Mouse (Mus musculus) midbrain, embryonic 15.5 days (tissue): ENCODE measurements around the gene Afmid. TPM values are rescaled to one million over a fixed set of nuclear protein-coding genes. Genes with fewer than 3 reads are reported as not detected.
"Not testable (repeated sequence)": the region's sequence is repeated elsewhere in the genome, so short reads cannot be mapped to it uniquely, and the experiment has no call there.

Experiments used
- ATAC-seq: fragments of 200-750 bp; cut with Nextera tagmentation; replicated peaks from 2 replicates; pipeline ENCODE4 v1.8.0; 2017; ENCODE audit warnings: moderate TSS enrichment
- H3K27ac ChIP-seq: fragments of 300-500 bp; sonication (generic); 2 replicates; pipeline ENCODE4 v1.5.1; 2015; ENCODE audit warnings: mild to moderate bottlenecking, inconsistent platforms
- H3K27me3 ChIP-seq: fragments of 300-500 bp; sonication (generic); replicated peaks from 2 replicates; pipeline ENCODE4 v1.6.1; 2015; ENCODE audit warnings: inconsistent platforms
- H3K36me3 ChIP-seq: fragments of 300-500 bp; sonication (generic); replicated peaks from 2 replicates; pipeline ENCODE4 v1.6.1; 2015; ENCODE audit warnings: inconsistent platforms
- H3K4me1 ChIP-seq: fragments of 300-500 bp; sonication (generic); 2 replicates; pipeline ENCODE4 v1.6.1; 2015; ENCODE audit warnings: inconsistent platforms
- H3K4me2 ChIP-seq: fragments of 300-500 bp; sonication (generic); 2 replicates; pipeline ENCODE4 v1.6.1; 2015; ENCODE audit warnings: inconsistent platforms, mild to moderate bottlenecking, moderate library complexity
- H3K4me3 ChIP-seq: fragments of 300-500 bp; sonication (generic); 2 replicates; pipeline ENCODE4 v1.5.1; 2015; ENCODE audit warnings: mild to moderate bottlenecking, inconsistent platforms
- H3K9ac ChIP-seq: fragments of 300-500 bp; sonication (generic); 2 replicates; pipeline ENCODE4 v1.6.1; 2015; ENCODE audit warnings: mild to moderate bottlenecking, inconsistent platforms
- H3K9me3 ChIP-seq: fragments of 300-500 bp; sonication (generic); 2 replicates; pipeline ENCODE4 v1.6.1; 2016; ENCODE audit warnings: inconsistent platforms
- WGBS: fragments of 180-500 bp; shearing (Covaris S2); methylation state at CpG from one replicate; pipeline ENCODE4 v1.1.7; 2015; ENCODE audit warnings: mixed read lengths; 5-methylcytosine and 5-hydroxymethylcytosine counted together
- polyA plus RNA-seq: library from polyadenylated mRNA; unstranded; fragments of >200 nt; fragmentation: Nextera tagmentation; extraction: Ambion mirVana; gene quantifications from 2 replicates; pipeline ENCODE4 v1.2.1, GENCODE M21; 2015

The Afmid gene
- polyA plus RNA-seq, 1 experiment from 2014 or later, result 4.9 TPM

DNA sequence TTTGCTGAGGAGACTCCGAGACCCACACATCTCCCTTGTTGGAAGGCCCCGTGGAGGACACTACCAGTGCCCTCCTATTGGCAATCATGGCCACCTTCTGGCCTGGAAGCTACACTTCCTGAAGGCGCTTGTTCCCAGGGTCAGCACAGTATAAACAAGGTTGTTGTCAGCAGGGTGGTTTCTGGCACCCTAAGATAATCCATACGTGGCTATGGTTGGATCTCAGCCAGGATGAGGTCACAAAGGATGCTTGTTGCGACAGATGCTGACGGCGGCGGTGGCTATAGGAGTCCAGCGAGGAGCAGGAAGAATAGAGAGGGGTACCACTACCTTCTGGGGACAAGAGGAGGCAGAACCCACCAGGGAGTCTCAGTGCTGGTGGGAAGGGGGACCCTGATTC lies 4.7 kb downstream of the Afmid start:
- no peak for ATAC-seq
- WGBS, result 71% methylated on average over 9 of the region's 9 CpGs
- no peak overlapping the region for H3K4me3 ChIP-seq
- no peaks in the 10 kb centered on the region for H3K9me3 ChIP-seq
- no peaks in the 10 kb centered on the region for H3K27me3 ChIP-seq
- no peak overlapping the region for H3K9ac ChIP-seq
- H3K36me3 ChIP-seq, result no peaks in the 10 kb centered on the region
- no peak overlapping the region for H3K4me2 ChIP-seq
- peaks cover 24% of the 10 kb centered on the region for H3K4me1 ChIP-seq
- H3K27ac ChIP-seq, result no peak overlapping the region

GRCm38 (mm10) chr11:117832086-117832969 lies 6.6 kb downstream of the Afmid start:
- Histone ChIP-seq H3K4me2 (peak overlapping the region; percentile 56), H3K27ac (peak overlapping the region; percentile 65), H3K4me3 (peak overlapping the region; percentile 42), H3K9me3 (no peaks in the 10 kb centered on the region), H3K36me3 (no peaks in the 10 kb centered on the region), H3K9ac (no peak overlapping the region; the same call in 1 of the 2 replicates), H3K4me1 (peaks cover 14% of the 10 kb centered on the region), H3K27me3 (no peaks in the 10 kb centered on the region)
- ATAC-seq, result peak; percentile 80
- WGBS, result 19% methylated on average over 28 of the region's 28 CpGs

DNA sequence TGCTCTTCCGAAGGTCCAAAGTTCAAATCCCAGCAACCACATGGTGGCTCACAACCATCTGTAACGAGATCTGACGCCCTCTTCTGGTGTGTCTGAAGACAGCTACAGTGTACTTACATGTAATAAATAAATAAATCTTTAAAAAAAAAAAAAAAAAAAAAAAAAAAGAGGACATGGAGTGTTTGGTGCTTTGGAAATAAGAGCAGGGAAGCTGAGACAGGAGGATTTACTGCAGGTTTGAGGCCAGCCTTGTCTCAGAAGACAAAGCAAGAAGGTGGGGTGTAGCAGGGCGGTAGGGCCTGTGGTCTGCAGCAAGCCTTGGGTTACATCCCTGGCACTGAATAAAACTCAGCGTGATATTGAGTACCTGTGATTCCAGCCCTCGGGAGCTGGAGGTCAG lies 7.8 kb downstream of the Afmid start:
- not testable (repeated sequence) for ATAC-seq, H3K27ac ChIP-seq, H3K9me3 ChIP-seq, H3K4me1 ChIP-seq, H3K36me3 ChIP-seq, H3K4me2 ChIP-seq, H3K4me3 ChIP-seq, H3K27me3 ChIP-seq, H3K9ac ChIP-seq
- 81% methylated on average over 6 of the region's 6 CpGs for WGBS

GRCm38 (mm10) chr11:117834086-117834485 lies 8.4 kb downstream of the Afmid start:
- Histone ChIP-seq H3K36me3 (no peaks in the 10 kb centered on the region), H3K9me3 (no peaks in the 10 kb centered on the region), H3K9ac (no peak overlapping the region), H3K4me2 (no peak overlapping the region), H3K4me1 (peaks cover 8% of the 10 kb centered on the region), H3K27me3 (no peaks in the 10 kb centered on the region), H3K4me3 (no peak overlapping the region), H3K27ac (no peak overlapping the region)
- WGBS, result 94% methylated on average over 8 of the region's 8 CpGs
- ATAC-seq, result no peak

GRCm38 (mm10) chr11:117836306-117836705 lies 10.6 kb downstream of the Afmid start:
- H3K4me3 ChIP-seq, result no peak overlapping the region
- no peaks in the 10 kb centered on the region for H3K27me3 ChIP-seq
- WGBS, result 29% methylated on average over 13 of the region's 13 CpGs
- H3K4me1 ChIP-seq, result peaks cover 8% of the 10 kb centered on the region
- H3K36me3 ChIP-seq, result no peaks in the 10 kb centered on the region
- peak overlapping the region; percentile 34 for H3K4me2 ChIP-seq
- H3K27ac ChIP-seq, result no peak overlapping the region
- H3K9ac ChIP-seq, result no peak overlapping the region
- H3K9me3 ChIP-seq, result no peaks in the 10 kb centered on the region
- no peak for ATAC-seq

DNA sequence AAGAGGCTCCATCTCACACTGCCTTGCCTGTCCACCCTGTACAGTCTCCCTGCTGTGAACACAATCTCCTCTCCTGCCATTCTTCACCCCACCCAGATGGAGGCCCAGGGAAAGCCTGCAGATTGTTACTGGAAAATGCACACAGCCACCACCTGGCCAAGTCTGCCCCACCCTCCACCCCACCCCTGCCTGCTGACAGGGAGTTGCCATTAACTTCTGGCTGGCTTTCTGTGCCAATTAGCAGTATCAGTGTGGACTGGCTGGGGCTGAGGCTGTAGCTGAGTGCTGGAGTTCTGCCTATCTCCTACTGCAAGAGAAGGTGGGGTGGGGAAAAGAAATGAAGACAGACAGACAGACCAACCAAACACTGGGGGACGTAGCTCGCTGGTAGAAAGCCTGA lies 12.8 kb downstream of the Afmid start:
- no peaks in the 10 kb centered on the region for H3K36me3 ChIP-seq
- H3K4me1 ChIP-seq, result peaks cover 3% of the 10 kb centered on the region; the same call in 1 of the 2 replicates
- 77% methylated on average over 2 of the region's 2 CpGs for WGBS
- no peak overlapping the region for H3K9ac ChIP-seq
- H3K4me3 ChIP-seq, result no peak overlapping the region
- no peaks in the 10 kb centered on the region for H3K27me3 ChIP-seq
- no peak overlapping the region for H3K27ac ChIP-seq
- H3K9me3 ChIP-seq, result no peaks in the 10 kb centered on the region
- H3K4me2 ChIP-seq, result no peak overlapping the region
- no peak for ATAC-seq

DNA sequence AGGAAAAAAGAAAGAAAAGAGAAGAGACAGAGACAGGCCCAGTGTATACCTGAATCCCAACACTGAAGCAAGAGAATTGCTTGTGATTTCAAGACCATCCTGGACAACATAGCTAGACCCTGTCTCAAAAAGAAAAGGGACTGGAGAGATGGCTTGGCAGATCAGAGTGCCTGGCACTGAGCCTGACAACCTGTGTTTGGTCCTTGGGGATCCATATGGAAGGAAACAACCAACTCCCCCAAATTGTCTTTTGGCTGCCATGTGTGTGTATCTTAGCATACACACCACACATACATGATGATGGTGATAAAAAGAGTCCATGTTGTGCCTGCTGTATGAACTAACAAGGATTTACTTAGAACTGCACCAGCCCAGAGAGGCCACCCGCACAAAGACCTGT lies 13.3 kb downstream of the Afmid start:
- no peak for ATAC-seq
- H3K36me3 ChIP-seq, result no peaks in the 10 kb centered on the region
- 88% methylated on average over 1 of the region's 1 CpGs for WGBS

GRCm38 (mm10) chr11:117840910-117841309 lies 15.2 kb downstream of the Afmid start:
- no peak overlapping the region for H3K4me3 ChIP-seq
- H3K9me3 ChIP-seq, result no peaks in the 10 kb centered on the region
- peaks cover 3% of the 10 kb centered on the region; the same call in 1 of the 2 replicates for H3K4me1 ChIP-seq
- 61% methylated on average over 1 of the region's 1 CpGs for WGBS
- no peaks in the 10 kb centered on the region for H3K36me3 ChIP-seq
- no peak overlapping the region for H3K4me2 ChIP-seq
- H3K9ac ChIP-seq, result no peak overlapping the region
- no peaks in the 10 kb centered on the region for H3K27me3 ChIP-seq
- no peak for ATAC-seq
- no peak overlapping the region for H3K27ac ChIP-seq

More for the DNA sequence above, 13.3 kb downstream of the Afmid start:
- no peak overlapping the region for H3K4me2 ChIP-seq
- no peak overlapping the region for H3K4me3 ChIP-seq
- H3K27ac ChIP-seq, result no peak overlapping the region
- no peaks in the 10 kb centered on the region for H3K27me3 ChIP-seq
- no peaks in the 10 kb centered on the region for H3K9me3 ChIP-seq
- peaks cover 3% of the 10 kb centered on the region; the same call in 1 of the 2 replicates for H3K4me1 ChIP-seq
- H3K9ac ChIP-seq, result no peak overlapping the region

DNA sequence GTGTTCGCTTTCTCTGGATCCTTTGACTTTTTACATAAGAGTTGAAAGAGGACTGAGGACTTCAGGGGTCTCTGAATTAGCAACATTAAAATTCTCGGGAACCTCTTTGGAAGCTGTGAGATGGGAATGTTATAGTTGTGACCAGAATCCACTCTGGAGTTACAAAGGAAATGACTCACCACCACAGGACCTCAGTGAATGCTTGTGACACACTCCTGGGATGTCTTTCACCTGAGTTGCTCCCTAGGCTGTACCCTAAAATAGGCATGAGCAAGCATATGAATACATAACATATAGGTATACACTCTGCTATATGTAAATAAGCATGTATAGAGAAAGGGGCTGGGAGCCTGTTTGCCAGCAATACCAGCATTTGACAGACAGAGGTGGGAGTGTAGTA lies 17.7 kb downstream of the Afmid start:
- H3K9me3 ChIP-seq, result no peaks in the 10 kb centered on the region
- H3K27ac ChIP-seq, result no peak overlapping the region
- WGBS, result 87% methylated on average over 2 of the region's 2 CpGs
- no peak overlapping the region for H3K4me3 ChIP-seq
- no peaks in the 10 kb centered on the region for H3K27me3 ChIP-seq
- no peak overlapping the region for H3K9ac ChIP-seq
- H3K36me3 ChIP-seq, result no peaks in the 10 kb centered on the region
- H3K4me2 ChIP-seq, result no peak overlapping the region
- no peak for ATAC-seq
- H3K4me1 ChIP-seq, result peaks cover 10% of the 10 kb centered on the region

DNA sequence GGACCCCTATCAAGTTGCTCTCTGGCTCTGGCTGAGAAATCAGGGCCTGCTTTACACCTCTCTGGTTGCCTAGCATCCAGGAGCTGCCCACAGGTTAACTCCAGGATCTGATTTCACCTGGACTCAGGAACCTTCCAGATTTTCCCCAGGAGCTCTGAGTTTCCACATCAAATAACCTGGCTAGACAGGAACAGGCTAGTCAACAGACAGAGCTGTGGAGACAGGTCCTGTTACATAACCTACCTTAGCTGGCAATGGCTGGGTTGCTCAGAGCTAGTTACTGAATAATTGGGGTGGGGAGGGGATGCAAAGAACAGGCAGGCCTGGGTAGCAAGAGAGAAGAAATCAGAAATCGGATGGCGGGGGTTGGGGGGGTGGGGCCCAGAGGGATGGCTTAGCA lies 19.3 kb downstream of the Afmid start:
- H3K4me1 ChIP-seq, result peaks cover 19% of the 10 kb centered on the region
- H3K27ac ChIP-seq, result no peak overlapping the region
- no peak for ATAC-seq
- no peaks in the 10 kb centered on the region for H3K27me3 ChIP-seq
- no peak overlapping the region for H3K4me3 ChIP-seq
- H3K36me3 ChIP-seq, result no peaks in the 10 kb centered on the region
- no peak overlapping the region for H3K4me2 ChIP-seq
- H3K9me3 ChIP-seq, result no peaks in the 10 kb centered on the region
- WGBS, result 82% methylated on average over 2 of the region's 2 CpGs
- no peak overlapping the region for H3K9ac ChIP-seq

- Histone ChIP-seq H3K4me1 (peaks cover 23% of the 10 kb centered on the region), H3K36me3 (no peaks in the 10 kb centered on the region), H3K9ac (no peak overlapping the region), H3K27ac (no peak overlapping the region), H3K4me3 (no peak overlapping the region), H3K4me2 (no peak overlapping the region), H3K27me3 (no peaks in the 10 kb centered on the region), H3K9me3 (no peaks in the 10 kb centered on the region)
- WGBS, result 76% methylated on average over 2 of the region's 2 CpGs
- ATAC-seq, result no peak
These were observed 19.9 kb downstream of the Afmid start for GRCm38 (mm10) chr11:117845651-117846050.

DNA sequence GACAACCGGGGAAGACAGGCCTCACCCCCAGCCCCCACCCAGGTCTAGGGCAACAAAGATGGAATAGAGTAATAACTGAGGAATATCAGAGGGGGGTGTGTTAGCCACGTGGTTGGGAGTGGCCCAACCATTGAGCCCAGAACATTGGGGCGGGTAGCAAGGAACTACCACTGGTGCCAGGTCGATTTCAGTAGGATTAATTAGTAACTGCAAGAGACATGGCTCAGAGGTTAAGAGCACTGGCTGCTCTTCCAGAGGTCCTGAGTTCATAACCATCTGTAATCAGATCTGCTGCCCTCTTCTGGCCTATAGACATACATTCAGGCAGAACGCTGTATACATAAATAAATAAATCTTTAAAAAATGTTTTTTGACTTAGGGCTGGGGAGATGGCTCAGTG lies 20.9 kb downstream of the Afmid start:
- no peak for ATAC-seq
- no peak overlapping the region for H3K4me3 ChIP-seq
- no peaks in the 10 kb centered on the region for H3K9me3 ChIP-seq
- WGBS, result 55% methylated on average over 5 of the region's 5 CpGs
- no peak overlapping the region for H3K9ac ChIP-seq
- H3K4me2 ChIP-seq, result no peak overlapping the region
- H3K27me3 ChIP-seq, result no peaks in the 10 kb centered on the region
- peaks cover 23% of the 10 kb centered on the region for H3K4me1 ChIP-seq
- no peak overlapping the region for H3K27ac ChIP-seq
- no peaks in the 10 kb centered on the region for H3K36me3 ChIP-seq
